Mouse (Mus musculus) central nervous system, embryonic 18 days (tissue): Measurements from ENCODE around the gene Rpl9-ps6. TPM values are rescaled to one million over a fixed set of nuclear protein-coding genes. Genes with fewer than 3 reads are reported as not detected.

Experiments
- polyA plus RNA-seq: library from polyadenylated mRNA; depleted of rRNA; stranded (reverse); fragments of >200 nt; gene quantifications from 2 replicates; pipeline ENCODE4 v1.2.3, GENCODE M21; 2012; rRNA removed

The Rpl9-ps6 gene
- polyA plus RNA-seq: 33.1 and 41.5 TPM in 2 replicates

GRCm38 (mm10) chr19:32466478-32466877 is at the start of gene Rpl9-ps6:
Gene Rpl9-ps6, minus strand, starts transcription at chr19:32466578.

GRCm38 (mm10) chr19:32485681-32486105 is 19.3 kb upstream of the Rpl9-ps6 start, which contains the start of gene Minpp1:
Gene Minpp1, plus strand, starts transcription at chr19:32485769.

Other genes starting within 250 kb of the Rpl9-ps6 start
- gene Sgms1, start 76.9 kb downstream of the Rpl9-ps6 start, polyA plus RNA-seq: 12.0 and 12.1 TPM in 2 replicates
- 35.3 and 36.1 TPM in 2 replicates for gene Minpp1, start 19.2 kb upstream of the Rpl9-ps6 start, polyA plus RNA-seq
- 1.4 and 1.6 TPM in 2 replicates for gene Papss2, start 129.2 kb upstream of the Rpl9-ps6 start, polyA plus RNA-seq